Mouse (Mus musculus): ENCODE data around the gene Cep152. TPM values are rescaled to one million over a fixed set of nuclear protein-coding genes. Genes with fewer than 3 reads are reported as not detected.

The Cep152 gene
- total and polyA plus RNA-seq, 2 experiments from 2014 or later = 1.0 to 1.1 TPM

GRCm38 (mm10) chr2:125659823-125660536 lies 35.1 kb upstream of the Cep152 start:
- Histone ChIP-seq H3K9me3 (ENCODE audit: low read length) (no peaks in the 10 kb centered on the region), H3K4me2 (ENCODE audit: low read depth, low read length, poor library complexity, severe bottlenecking) (peak overlapping the region; percentile 32), H3K27me3 (ENCODE audit: insufficient read depth, low read length) (no peaks in the 10 kb centered on the region), H3K4me1 (ENCODE audit: insufficient read depth, low read length) (0 out of 2 replicates have a peak, but pooled peaks cover 3% of the 10 kb centered on the region), H3K27ac (ENCODE audit: low read depth, low read length) (no peak overlapping the region), H3K4me3 (ENCODE audit: low read depth, low read length) (peak overlapping the region; percentile 12; the same call in 1 of the 2 replicates), H3K36me3 (ENCODE audit: insufficient read depth, low read length) (no peaks in the 10 kb centered on the region), H3K9ac (replicated peaks; ENCODE audit: low read length, poor library complexity, severe bottlenecking) (peak overlapping the region; percentile 42; the same call in 1 of the 2 replicates)
- TF ChIP-seq CTCF (IDR thresholded peaks at IDR 0.05) = peak; percentile 98
- peak; percentile 90 for DNase-seq (ENCODE audit: low spot score)
- ATAC-seq (ENCODE audit: low FRiP score) = peak; percentile 72
- WGBS = 11% methylated on average over 10 of the region's 10 CpGs

GRCm38 (mm10) chr2:125655391-125655790 lies 30.5 kb upstream of the Cep152 start:
- ATAC-seq (ENCODE audit: low FRiP score) = no peak
- WGBS = 90% methylated on average over 9 of the region's 9 CpGs
- DNase-seq (ENCODE audit: low spot score) = no peak
- Histone ChIP-seq H3K36me3 (ENCODE audit: insufficient read depth, low read length) (no peaks in the 10 kb centered on the region), H3K4me2 (ENCODE audit: low read depth, low read length, poor library complexity, severe bottlenecking) (no peak overlapping the region), H3K27ac (ENCODE audit: low read depth, low read length) (no peak overlapping the region), H3K4me3 (ENCODE audit: low read depth, low read length) (no peak overlapping the region), H3K27me3 (ENCODE audit: insufficient read depth, low read length) (no peaks in the 10 kb centered on the region), H3K9me3 (ENCODE audit: low read length) (no peaks in the 10 kb centered on the region), H3K4me1 (ENCODE audit: insufficient read depth, low read length) (no peaks in the 10 kb centered on the region), H3K9ac (replicated peaks; ENCODE audit: low read length, poor library complexity, severe bottlenecking) (no peak overlapping the region)
- TF ChIP-seq CTCF (IDR thresholded peaks at IDR 0.05) = no peak

- Histone ChIP-seq H3K27me3 (ENCODE audit: insufficient read depth, low read length) (no peaks in the 10 kb centered on the region), H3K4me2 (ENCODE audit: low read depth, low read length, poor library complexity, severe bottlenecking) (no peak overlapping the region), H3K27ac (ENCODE audit: low read depth, low read length) (no peak overlapping the region), H3K9ac (replicated peaks; ENCODE audit: low read length, poor library complexity, severe bottlenecking) (no peak overlapping the region), H3K36me3 (ENCODE audit: insufficient read depth, low read length) (no peaks in the 10 kb centered on the region), H3K4me3 (ENCODE audit: low read depth, low read length) (no peak overlapping the region), H3K9me3 (ENCODE audit: low read length) (no peaks in the 10 kb centered on the region), H3K4me1 (ENCODE audit: insufficient read depth, low read length) (no peaks in the 10 kb centered on the region)
- 92% methylated on average over 2 of the region's 2 CpGs for WGBS
- TF ChIP-seq CTCF (IDR thresholded peaks at IDR 0.05) = no peak
- no peak for DNase-seq (ENCODE audit: low spot score)
- no peak for ATAC-seq (ENCODE audit: low FRiP score)
Observed at GRCm38 (mm10) chr2:125653286-125653685, 28.4 kb upstream of the Cep152 start.

GRCm38 (mm10) chr2:125651563-125651962 lies 26.6 kb upstream of the Cep152 start:
- Histone ChIP-seq H3K4me3 (ENCODE audit: low read depth, low read length) (no peak overlapping the region), H3K27ac (ENCODE audit: low read depth, low read length) (no peak overlapping the region), H3K4me1 (ENCODE audit: insufficient read depth, low read length) (no peaks in the 10 kb centered on the region), H3K9me3 (ENCODE audit: low read length) (no peaks in the 10 kb centered on the region), H3K9ac (replicated peaks; ENCODE audit: low read length, poor library complexity, severe bottlenecking) (no peak overlapping the region), H3K36me3 (ENCODE audit: insufficient read depth, low read length) (no peaks in the 10 kb centered on the region), H3K4me2 (ENCODE audit: low read depth, low read length, poor library complexity, severe bottlenecking) (no peak overlapping the region), H3K27me3 (ENCODE audit: insufficient read depth, low read length) (no peaks in the 10 kb centered on the region)
- TF ChIP-seq CTCF (IDR thresholded peaks at IDR 0.05) = no peak
- 52% methylated on average over 8 of the region's 8 CpGs for WGBS
- ATAC-seq (ENCODE audit: low FRiP score) (no peak), DNase-seq (ENCODE audit: low spot score) (no peak)

DNA sequence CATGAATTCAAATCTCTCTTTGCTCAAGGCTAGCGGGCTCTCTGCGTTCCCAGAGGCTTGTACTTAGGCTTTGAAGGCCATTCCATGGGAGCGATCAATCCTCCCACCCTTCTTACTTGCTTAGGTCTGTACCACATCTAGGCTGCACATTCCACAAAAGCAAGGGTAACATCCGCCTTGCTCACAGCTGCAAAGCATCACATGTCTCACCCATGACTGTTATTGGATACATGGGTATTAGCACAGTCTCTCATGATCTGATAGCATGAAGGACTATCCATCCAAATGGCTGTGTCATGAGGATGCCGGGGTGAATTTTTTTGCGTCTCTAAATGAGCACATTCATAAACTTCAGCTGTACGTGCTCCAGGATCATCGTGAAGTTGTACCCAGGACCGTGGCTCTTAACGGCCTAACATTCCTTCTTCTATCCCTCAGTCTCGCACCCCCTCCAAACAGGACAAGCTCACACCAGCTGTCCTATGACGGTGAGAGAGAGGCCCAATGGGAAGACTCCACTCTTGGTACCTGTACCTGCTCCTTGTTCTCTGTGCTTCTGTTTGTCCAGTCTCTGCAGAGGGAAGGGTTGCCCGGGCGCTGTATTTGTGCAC lies 25.9 kb upstream of the Cep152 start:
- H3K36me3 ChIP-seq (ENCODE audit: insufficient read depth, low read length) = no peaks in the 10 kb centered on the region
- no peaks in the 10 kb centered on the region for H3K9me3 ChIP-seq (ENCODE audit: low read length)
- H3K9ac ChIP-seq (replicated peaks; ENCODE audit: low read length, poor library complexity, severe bottlenecking) = no peak overlapping the region
- H3K27ac ChIP-seq (ENCODE audit: low read depth, low read length) = no peak overlapping the region
- 94% methylated on average over 14 of the region's 14 CpGs for WGBS
- DNase-seq (ENCODE audit: low spot score) (no peak), ATAC-seq (ENCODE audit: low FRiP score) (no peak)
- H3K27me3 ChIP-seq (ENCODE audit: insufficient read depth, low read length) = no peaks in the 10 kb centered on the region
- H3K4me3 ChIP-seq (ENCODE audit: low read depth, low read length) = no peak overlapping the region
- no peak overlapping the region for H3K4me2 ChIP-seq (ENCODE audit: low read depth, low read length, poor library complexity, severe bottlenecking)
- no peak for TF ChIP-seq CTCF (IDR thresholded peaks at IDR 0.05)
- no peaks in the 10 kb centered on the region for H3K4me1 ChIP-seq (ENCODE audit: insufficient read depth, low read length)

DNA sequence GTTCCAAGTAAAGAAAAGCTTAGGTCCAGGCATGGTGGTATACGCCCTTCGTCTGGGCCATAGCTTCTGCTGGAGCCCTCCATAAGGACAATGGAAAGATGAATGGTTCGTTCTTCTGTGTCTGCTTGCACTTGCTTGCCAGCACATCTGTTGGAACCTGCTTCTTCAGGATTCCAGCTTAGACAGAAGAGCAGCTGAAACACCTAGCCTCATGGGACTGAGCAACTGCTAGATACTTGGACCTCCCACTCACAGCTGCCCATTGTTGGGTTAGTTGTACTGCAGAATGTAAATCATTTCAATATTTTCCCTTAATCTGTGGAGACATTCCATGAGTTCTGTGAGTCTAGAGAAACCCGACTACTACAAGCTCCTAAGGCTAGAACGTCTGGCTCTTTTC lies 25.1 kb upstream of the Cep152 start:
- Histone ChIP-seq H3K9me3 (ENCODE audit: low read length) (no peaks in the 10 kb centered on the region), H3K4me2 (ENCODE audit: low read depth, low read length, poor library complexity, severe bottlenecking) (no peak overlapping the region), H3K4me3 (ENCODE audit: low read depth, low read length) (no peak overlapping the region), H3K36me3 (ENCODE audit: insufficient read depth, low read length) (no peaks in the 10 kb centered on the region), H3K4me1 (ENCODE audit: insufficient read depth, low read length) (no peaks in the 10 kb centered on the region), H3K27ac (ENCODE audit: low read depth, low read length) (no peak overlapping the region), H3K27me3 (ENCODE audit: insufficient read depth, low read length) (no peaks in the 10 kb centered on the region), H3K9ac (replicated peaks; ENCODE audit: low read length, poor library complexity, severe bottlenecking) (no peak overlapping the region)
- DNase-seq (ENCODE audit: low spot score) (no peak), ATAC-seq (ENCODE audit: low FRiP score) (no peak)
- TF ChIP-seq CTCF (IDR thresholded peaks at IDR 0.05) = no peak
- WGBS = 93% methylated on average over 5 of the region's 5 CpGs

All from midbrain, postnatal 0 days (tissue).